Mouse (Mus musculus): ENCODE measurements at regions not wholly inside any gene's neighbourhood (a gene's known extent, or its start where the extent isn't known, plus 50 kb on each side); places are given as distances from the start of the nearest gene placed in this dataset.
A peak's percentile ranks its signal among the peaks of the same experiment; 100 is the strongest.

DNA sequence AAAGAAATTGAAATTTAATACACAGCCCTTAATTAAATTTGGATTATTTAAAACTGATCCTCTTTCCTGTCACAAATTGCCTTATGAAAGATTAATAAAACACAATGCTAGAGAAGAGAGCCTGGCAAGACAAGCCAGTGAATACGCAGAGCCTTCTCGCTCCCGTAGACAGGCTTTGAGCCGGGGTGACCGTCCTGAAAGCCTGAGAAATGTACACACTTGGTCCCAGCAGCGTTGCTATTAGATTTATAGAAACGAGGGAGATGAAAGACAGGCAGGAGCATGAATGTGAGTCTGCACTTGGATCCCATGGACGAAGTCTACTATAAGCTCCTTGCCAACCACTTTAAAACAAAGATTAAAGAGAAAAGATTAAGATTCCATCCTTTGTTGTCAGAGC is 127.3 kb downstream of the 1190002N15Rik start:
- ATAC-seq (ENCODE audit: insufficient read depth) (no peak), DNase-seq (peak; percentile 12)
- Histone ChIP-seq H3K9ac (no peak overlapping the region), H3K36me3 (ENCODE audit: insufficient read depth) (no peaks in the 10 kb centered on the region), H3K9me3 (ENCODE audit: low read depth, low read length) (no peaks in the 10 kb centered on the region), H3K27me3 (ENCODE audit: insufficient read depth, low read length) (no peaks in the 10 kb centered on the region), H3K4me2 (no peak overlapping the region), H3K27ac (ENCODE audit: low read depth) (no peak overlapping the region), H3K4me3 (ENCODE audit: low read depth, low read length) (no peak overlapping the region), H3K4me1 (ENCODE audit: insufficient read depth) (0 out of 2 replicates have a peak, but pooled peaks cover 8% of the 10 kb centered on the region)
- no peak for TF ChIP-seq CTCF (IDR thresholded peaks at IDR 0.05; ENCODE audit: low read depth)
- WGBS, result 33% methylated on average over 8 of the region's 8 CpGs

DNA sequence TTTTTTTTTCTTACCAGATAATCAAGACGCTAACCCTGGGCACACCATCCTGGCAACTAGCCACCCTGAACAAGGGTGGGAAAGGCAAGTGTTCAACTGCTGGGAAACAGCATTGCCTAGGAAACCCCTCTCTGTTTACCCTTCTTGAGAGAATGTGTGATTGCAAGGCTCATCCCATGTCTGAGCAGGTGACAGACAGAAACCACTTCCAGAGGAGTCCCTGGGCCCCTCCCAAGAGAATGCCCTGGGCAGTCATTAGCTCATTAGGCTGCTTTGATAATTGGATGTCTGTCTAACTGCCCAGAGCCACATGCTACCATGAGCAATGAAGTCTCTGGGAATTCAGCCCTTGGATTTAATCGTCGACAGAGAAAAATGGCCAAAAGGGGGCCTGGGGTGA is 127.8 kb downstream of the 1190002N15Rik start:
- ATAC-seq (ENCODE audit: insufficient read depth) (no peak), DNase-seq (no peak)
- H3K9ac ChIP-seq, result no peak overlapping the region
- no peaks in the 10 kb centered on the region for H3K27me3 ChIP-seq (ENCODE audit: insufficient read depth, low read length)
- no peaks in the 10 kb centered on the region for H3K9me3 ChIP-seq (ENCODE audit: low read depth, low read length)
- H3K4me1 ChIP-seq (ENCODE audit: insufficient read depth), result 0 out of 2 replicates have a peak, but pooled peaks cover 8% of the 10 kb centered on the region
- H3K36me3 ChIP-seq (ENCODE audit: insufficient read depth), result no peaks in the 10 kb centered on the region
- no peak for TF ChIP-seq CTCF (IDR thresholded peaks at IDR 0.05; ENCODE audit: low read depth)
- whole genome bisulfite sequencing, result 35% methylated on average over 3 of the region's 3 CpGs
- no peak overlapping the region for H3K4me3 ChIP-seq (ENCODE audit: low read depth, low read length)
- H3K4me2 ChIP-seq, result no peak overlapping the region
- H3K27ac ChIP-seq (ENCODE audit: low read depth), result no peak overlapping the region

DNA sequence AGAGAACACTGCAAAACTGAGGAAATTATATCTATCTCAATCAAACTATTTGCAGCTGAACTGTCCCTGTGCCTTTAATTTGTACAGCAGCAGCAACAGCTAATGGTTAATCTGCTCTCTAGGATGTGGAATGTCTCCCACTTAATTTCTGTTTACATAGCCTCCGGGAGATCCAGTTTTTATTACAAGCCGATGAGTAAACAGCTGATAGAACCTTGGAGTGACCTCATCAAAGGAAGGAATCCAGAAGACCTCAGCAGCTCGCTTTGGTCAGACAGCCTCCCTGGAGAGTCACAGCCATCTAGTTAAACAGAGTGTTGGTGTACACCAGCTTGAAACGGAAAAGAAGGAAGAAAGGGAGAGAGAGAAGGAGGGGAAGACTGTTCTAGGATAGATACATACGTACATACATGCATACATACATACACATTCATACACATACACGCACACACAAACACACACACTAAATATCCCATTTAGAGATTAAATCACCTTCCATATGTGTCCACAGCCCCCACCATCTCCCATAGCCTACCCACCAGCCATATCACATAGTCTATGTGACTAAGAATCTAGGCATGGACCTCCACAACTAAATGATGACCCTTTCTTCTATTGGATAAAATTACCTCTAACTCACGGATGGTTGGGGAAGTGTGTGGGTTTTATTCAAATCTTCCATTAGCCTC is 129.1 kb downstream of the 1190002N15Rik start:
- Histone ChIP-seq H3K9ac (no peak overlapping the region), H3K4me1 (ENCODE audit: insufficient read depth) (0 out of 2 replicates have a peak, but pooled peaks cover 8% of the 10 kb centered on the region), H3K4me2 (0 out of 2 replicates have a peak overlapping the region, but pooled peaks have one; percentile 1), H3K36me3 (ENCODE audit: insufficient read depth) (no peaks in the 10 kb centered on the region), H3K9me3 (ENCODE audit: low read depth, low read length) (no peaks in the 10 kb centered on the region), H3K27ac (ENCODE audit: low read depth) (no peak overlapping the region), H3K27me3 (ENCODE audit: insufficient read depth, low read length) (no peaks in the 10 kb centered on the region), H3K4me3 (ENCODE audit: low read depth, low read length) (no peak overlapping the region)
- 28% methylated on average over 7 of the region's 7 CpGs for WGBS
- ATAC-seq (ENCODE audit: insufficient read depth) (peak; percentile 84), DNase-seq (peak; percentile 73)
- no peak for TF ChIP-seq CTCF (IDR thresholded peaks at IDR 0.05; ENCODE audit: low read depth)

DNA sequence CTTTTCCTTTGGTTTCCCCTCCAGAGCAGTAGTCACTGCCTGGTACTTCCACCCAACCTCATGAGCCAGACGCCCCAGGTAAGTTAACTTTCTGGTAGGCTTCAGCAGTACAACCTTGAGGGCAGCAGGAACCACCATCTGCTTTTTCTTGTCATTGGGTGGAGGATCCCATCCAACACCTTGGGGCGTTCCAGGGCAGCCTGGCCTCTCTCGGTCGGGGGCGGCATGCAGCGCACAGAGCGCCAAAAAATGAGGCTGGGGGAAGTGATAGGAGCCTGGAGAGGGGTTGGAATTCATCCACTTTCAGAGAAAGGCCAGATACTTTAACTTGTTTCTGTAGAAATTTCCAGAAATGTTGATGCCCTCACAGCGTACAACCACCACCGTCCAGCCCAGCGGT is 130.2 kb downstream of the 1190002N15Rik start:
- TF ChIP-seq CTCF (IDR thresholded peaks at IDR 0.05; ENCODE audit: low read depth), result no peak
- Histone ChIP-seq H3K4me3 (ENCODE audit: low read depth, low read length) (no peak overlapping the region), H3K4me2 (no peak overlapping the region), H3K36me3 (ENCODE audit: insufficient read depth) (no peaks in the 10 kb centered on the region), H3K9me3 (ENCODE audit: low read depth, low read length) (no peaks in the 10 kb centered on the region), H3K4me1 (ENCODE audit: insufficient read depth) (0 out of 2 replicates have a peak, but pooled peaks cover 8% of the 10 kb centered on the region), H3K9ac (no peak overlapping the region), H3K27me3 (ENCODE audit: insufficient read depth, low read length) (no peaks in the 10 kb centered on the region), H3K27ac (ENCODE audit: low read depth) (no peak overlapping the region)
- ATAC-seq (ENCODE audit: insufficient read depth) (0 out of 2 replicates have a peak, but pooled peaks have one; percentile 6), DNase-seq (no peak)
- WGBS, result 93% methylated on average over 10 of the region's 10 CpGs

DNA sequence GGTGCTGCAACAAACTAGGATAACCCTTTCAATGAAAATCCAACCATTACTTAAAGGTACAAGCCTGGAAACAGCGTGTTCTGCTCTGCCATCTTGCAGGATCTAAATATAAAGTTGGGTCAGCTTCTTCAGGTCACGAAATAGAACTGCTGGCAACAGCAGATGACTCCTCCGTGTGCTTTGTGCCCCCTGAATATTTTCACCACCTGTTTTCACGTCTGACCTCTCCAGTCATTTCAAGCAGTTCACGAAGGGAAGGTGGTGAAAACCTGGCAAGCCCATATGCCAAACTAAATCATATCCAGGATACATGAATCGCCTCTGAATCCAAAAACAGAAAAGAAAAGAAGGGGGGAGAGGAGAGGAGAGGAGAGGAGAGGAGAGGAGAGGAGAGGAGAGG is 133.3 kb downstream of the 1190002N15Rik start:
- H3K9me3 ChIP-seq (ENCODE audit: low read depth, low read length), result no peaks in the 10 kb centered on the region
- WGBS, result 73% methylated on average over 6 of the region's 6 CpGs
- no peak overlapping the region for H3K4me2 ChIP-seq
- H3K4me3 ChIP-seq (ENCODE audit: low read depth, low read length), result no peak overlapping the region
- no peak for DNase-seq
- no peaks in the 10 kb centered on the region for H3K27me3 ChIP-seq (ENCODE audit: insufficient read depth, low read length)
- H3K36me3 ChIP-seq (ENCODE audit: insufficient read depth), result no peaks in the 10 kb centered on the region
- H3K9ac ChIP-seq, result no peak overlapping the region
- TF ChIP-seq CTCF (IDR thresholded peaks at IDR 0.05; ENCODE audit: low read depth), result no peak
- no peak overlapping the region for H3K27ac ChIP-seq (ENCODE audit: low read depth)
- no peak for ATAC-seq (ENCODE audit: insufficient read depth)
- 0 out of 2 replicates have a peak, but pooled peaks cover 5% of the 10 kb centered on the region for H3K4me1 ChIP-seq (ENCODE audit: insufficient read depth)

DNA sequence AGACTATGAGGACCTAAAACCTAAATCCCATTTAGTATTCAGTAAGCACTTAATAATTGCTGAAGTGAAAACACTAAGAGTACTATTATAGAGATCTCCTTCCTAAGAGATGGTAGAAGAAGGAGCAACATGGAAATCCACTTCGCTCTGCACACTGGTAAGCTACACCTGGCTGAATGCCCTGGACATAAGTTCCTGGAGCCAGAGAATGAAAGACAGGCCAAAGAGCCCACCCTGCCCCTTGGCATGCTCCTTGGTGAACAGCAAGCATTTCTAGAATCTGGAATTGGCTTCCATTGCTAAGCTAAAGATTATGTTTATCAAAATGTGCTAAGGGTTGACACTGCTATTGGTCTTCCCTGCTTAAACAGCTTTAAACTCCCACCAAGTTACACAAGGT is 137.3 kb downstream of the 1190002N15Rik start:
- DNase-seq, result no peak
- Histone ChIP-seq H3K4me2 (no peak overlapping the region), H3K4me1 (ENCODE audit: insufficient read depth) (no peaks in the 10 kb centered on the region), H3K9me3 (ENCODE audit: low read depth, low read length) (no peaks in the 10 kb centered on the region), H3K4me3 (ENCODE audit: low read depth, low read length) (no peak overlapping the region), H3K36me3 (ENCODE audit: insufficient read depth) (no peaks in the 10 kb centered on the region), H3K9ac (no peak overlapping the region), H3K27ac (ENCODE audit: low read depth) (no peak overlapping the region), H3K27me3 (ENCODE audit: insufficient read depth, low read length) (no peaks in the 10 kb centered on the region)
- TF ChIP-seq CTCF (IDR thresholded peaks at IDR 0.05; ENCODE audit: low read depth), result no peak
- no peak for ATAC-seq (ENCODE audit: insufficient read depth)
- WGBS, result 70% methylated on average over 1 of the region's 1 CpGs

DNA sequence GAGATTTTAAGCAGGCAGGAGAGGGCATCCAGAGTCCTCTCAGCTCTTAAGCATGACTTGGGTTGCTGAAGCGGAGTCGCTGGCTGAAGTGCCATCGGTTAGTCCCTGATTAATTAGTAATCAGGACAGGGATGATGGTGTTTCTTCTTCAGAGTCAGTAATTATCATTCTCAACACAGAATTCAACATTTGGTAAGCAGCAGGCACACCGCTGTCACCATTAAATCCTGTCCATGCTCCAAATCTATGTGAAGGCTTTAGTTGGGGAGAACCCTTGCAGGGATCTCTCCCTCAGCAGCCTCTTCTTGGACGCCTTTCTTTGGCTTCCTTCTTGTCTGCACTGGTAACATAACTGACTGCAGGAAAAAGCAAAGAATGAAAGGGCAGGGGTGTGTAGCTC is 142.7 kb downstream of the 1190002N15Rik start:
- no peak overlapping the region for H3K27ac ChIP-seq (ENCODE audit: low read depth)
- WGBS, result 80% methylated on average over 5 of the region's 5 CpGs
- no peak overlapping the region for H3K4me2 ChIP-seq
- ATAC-seq (ENCODE audit: insufficient read depth), result no peak
- H3K4me3 ChIP-seq (ENCODE audit: low read depth, low read length), result no peak overlapping the region
- no peak for TF ChIP-seq CTCF (IDR thresholded peaks at IDR 0.05; ENCODE audit: low read depth)
- no peak for DNase-seq
- H3K9me3 ChIP-seq (ENCODE audit: low read depth, low read length), result no peaks in the 10 kb centered on the region
- no peak overlapping the region for H3K9ac ChIP-seq
- H3K36me3 ChIP-seq (ENCODE audit: insufficient read depth), result no peaks in the 10 kb centered on the region
- H3K27me3 ChIP-seq (ENCODE audit: insufficient read depth, low read length), result no peaks in the 10 kb centered on the region
- no peaks in the 10 kb centered on the region for H3K4me1 ChIP-seq (ENCODE audit: insufficient read depth)
